Mouse (Mus musculus): ENCODE data around the gene Rhcg. TPM values are rescaled to one million over a fixed set of nuclear protein-coding genes. Genes with fewer than 3 reads are reported as not detected.

Gene Rhcg
- polyA plus RNA-seq, 1 experiment from 2014 or later = not detected

- no peaks in the 10 kb centered on the region for H3K36me3 ChIP-seq (ENCODE audit: insufficient read depth)
- no peaks in the 10 kb centered on the region for H3K4me1 ChIP-seq (ENCODE audit: insufficient read depth)
- 78% methylated on average over 4 of the region's 4 CpGs for WGBS
- H3K4me3 ChIP-seq (ENCODE audit: low read depth, low read length) = no peak overlapping the region
- H3K9ac ChIP-seq = no peak overlapping the region
- no peaks in the 10 kb centered on the region for H3K9me3 ChIP-seq (ENCODE audit: low read depth, low read length)
- peaks cover 37% of the 10 kb centered on the region for H3K27me3 ChIP-seq (ENCODE audit: insufficient read depth, low read length)
- 0 out of 2 replicates have a peak, but pooled peaks have one; percentile 11 for TF ChIP-seq CTCF (IDR thresholded peaks at IDR 0.05; ENCODE audit: low read depth)
- no peak overlapping the region for H3K27ac ChIP-seq (ENCODE audit: low read depth)
- ATAC-seq (ENCODE audit: insufficient read depth) (no peak), DNase-seq (no peak)
- no peak overlapping the region for H3K4me2 ChIP-seq
Measured at GRCm38 (mm10) chr7:79619493-79619892, 2.0 kb upstream of the Rhcg start.

DNA sequence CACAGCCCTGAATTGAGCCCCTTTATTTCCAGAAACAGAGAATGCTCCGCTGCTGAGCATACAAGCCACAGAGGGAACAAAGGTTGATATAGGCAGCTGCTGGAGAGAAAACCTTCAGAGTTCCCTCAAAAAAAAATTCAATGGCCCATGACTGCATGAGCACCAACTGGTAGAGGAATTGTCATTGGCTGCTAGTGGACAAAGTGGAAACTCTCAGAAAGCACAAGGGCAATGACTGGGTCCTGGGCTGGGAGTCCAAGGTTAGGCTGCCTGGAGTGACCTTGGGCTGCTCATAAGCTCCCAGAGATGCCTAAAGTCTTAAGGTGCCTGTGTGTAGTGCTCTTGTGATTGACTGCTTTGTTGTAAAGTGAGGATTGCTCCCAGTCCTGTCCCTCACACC is 1.5 kb downstream of the Rhcg start:
- TF ChIP-seq CTCF (IDR thresholded peaks at IDR 0.05; ENCODE audit: low read depth) = no peak
- WGBS = 73% methylated on average over 1 of the region's 1 CpGs
- Histone ChIP-seq H3K27me3 (ENCODE audit: insufficient read depth, low read length) (peaks cover 41% of the 10 kb centered on the region), H3K9me3 (ENCODE audit: low read depth, low read length) (no peaks in the 10 kb centered on the region), H3K4me2 (no peak overlapping the region), H3K9ac (no peak overlapping the region), H3K27ac (ENCODE audit: low read depth) (no peak overlapping the region), H3K36me3 (ENCODE audit: insufficient read depth) (no peaks in the 10 kb centered on the region), H3K4me1 (ENCODE audit: insufficient read depth) (no peaks in the 10 kb centered on the region), H3K4me3 (ENCODE audit: low read depth, low read length) (no peak overlapping the region)
- DNase-seq (no peak), ATAC-seq (ENCODE audit: insufficient read depth) (no peak)

DNA sequence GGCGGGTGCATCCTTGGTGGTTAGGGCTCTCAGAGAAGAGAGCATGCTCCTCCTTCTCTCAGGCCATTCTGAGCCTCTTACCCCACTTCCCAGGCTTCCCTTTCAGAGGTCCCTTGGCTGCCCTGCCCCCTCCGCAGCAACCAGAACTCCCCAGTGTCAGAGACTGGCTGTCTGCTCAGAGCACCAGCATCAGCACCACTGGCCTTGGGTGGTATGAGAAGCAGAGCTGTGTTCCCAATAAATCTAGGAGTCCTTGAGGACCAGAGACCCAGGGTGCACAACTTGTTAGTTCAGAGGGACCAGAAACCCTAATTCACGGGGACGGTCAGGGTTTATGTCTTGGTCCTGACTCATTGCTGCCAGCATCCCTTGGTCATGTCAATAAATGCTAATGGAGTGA is 2.4 kb downstream of the Rhcg start:
- TF ChIP-seq CTCF (IDR thresholded peaks at IDR 0.05; ENCODE audit: low read depth) = no peak
- Histone ChIP-seq H3K27ac (ENCODE audit: low read depth) (no peak overlapping the region), H3K4me3 (ENCODE audit: low read depth, low read length) (no peak overlapping the region), H3K36me3 (ENCODE audit: insufficient read depth) (no peaks in the 10 kb centered on the region), H3K4me1 (ENCODE audit: insufficient read depth) (no peaks in the 10 kb centered on the region), H3K9me3 (ENCODE audit: low read depth, low read length) (no peaks in the 10 kb centered on the region), H3K27me3 (ENCODE audit: insufficient read depth, low read length) (peaks cover 41% of the 10 kb centered on the region), H3K4me2 (no peak overlapping the region), H3K9ac (no peak overlapping the region)
- 76% methylated on average over 4 of the region's 4 CpGs for WGBS
- DNase-seq (no peak), ATAC-seq (ENCODE audit: insufficient read depth) (no peak)

DNA sequence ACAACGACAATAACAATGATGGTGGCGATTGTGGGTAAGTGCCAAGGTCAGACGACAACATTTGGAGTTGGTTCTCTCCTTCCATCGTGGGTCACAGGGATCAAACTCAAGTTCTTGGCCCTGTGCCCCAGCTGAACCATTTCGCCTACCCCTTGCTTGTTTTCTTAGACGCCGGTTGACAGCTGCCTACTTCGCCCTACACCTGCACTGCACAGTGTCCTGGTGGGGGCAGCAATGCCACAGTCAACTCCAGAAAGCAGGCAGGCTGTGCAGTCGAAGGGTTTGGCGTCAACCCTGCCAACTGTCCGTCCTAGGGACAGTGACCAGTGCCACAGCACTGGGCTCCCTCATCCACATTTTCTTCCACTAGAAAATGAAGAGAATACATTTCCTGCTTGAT is 4.1 kb downstream of the Rhcg start:
- Histone ChIP-seq H3K4me2 (no peak overlapping the region), H3K9me3 (ENCODE audit: low read depth, low read length) (no peaks in the 10 kb centered on the region), H3K27me3 (ENCODE audit: insufficient read depth, low read length) (peaks cover 41% of the 10 kb centered on the region), H3K4me1 (ENCODE audit: insufficient read depth) (no peaks in the 10 kb centered on the region), H3K36me3 (ENCODE audit: insufficient read depth) (no peaks in the 10 kb centered on the region), H3K27ac (ENCODE audit: low read depth) (no peak overlapping the region), H3K4me3 (ENCODE audit: low read depth, low read length) (no peak overlapping the region), H3K9ac (no peak overlapping the region)
- TF ChIP-seq CTCF (IDR thresholded peaks at IDR 0.05; ENCODE audit: low read depth) = no peak
- DNase-seq = no peak
- 45% methylated on average over 11 of the region's 11 CpGs for WGBS
- ATAC-seq (ENCODE audit: insufficient read depth) = no peak

GRCm38 (mm10) chr7:79612783-79613182 is 4.7 kb downstream of the Rhcg start:
- Histone ChIP-seq H3K36me3 (ENCODE audit: insufficient read depth) (no peaks in the 10 kb centered on the region), H3K4me1 (ENCODE audit: insufficient read depth) (no peaks in the 10 kb centered on the region), H3K9me3 (ENCODE audit: low read depth, low read length) (no peaks in the 10 kb centered on the region), H3K4me2 (no peak overlapping the region), H3K27ac (ENCODE audit: low read depth) (no peak overlapping the region), H3K9ac (no peak overlapping the region), H3K4me3 (ENCODE audit: low read depth, low read length) (no peak overlapping the region), H3K27me3 (ENCODE audit: insufficient read depth, low read length) (peaks cover 40% of the 10 kb centered on the region)
- 11% methylated on average over 6 of the region's 6 CpGs for WGBS
- DNase-seq (peak; percentile 79), ATAC-seq (ENCODE audit: insufficient read depth) (no peak)
- TF ChIP-seq CTCF (IDR thresholded peaks at IDR 0.05; ENCODE audit: low read depth) = peak; percentile 74

DNA sequence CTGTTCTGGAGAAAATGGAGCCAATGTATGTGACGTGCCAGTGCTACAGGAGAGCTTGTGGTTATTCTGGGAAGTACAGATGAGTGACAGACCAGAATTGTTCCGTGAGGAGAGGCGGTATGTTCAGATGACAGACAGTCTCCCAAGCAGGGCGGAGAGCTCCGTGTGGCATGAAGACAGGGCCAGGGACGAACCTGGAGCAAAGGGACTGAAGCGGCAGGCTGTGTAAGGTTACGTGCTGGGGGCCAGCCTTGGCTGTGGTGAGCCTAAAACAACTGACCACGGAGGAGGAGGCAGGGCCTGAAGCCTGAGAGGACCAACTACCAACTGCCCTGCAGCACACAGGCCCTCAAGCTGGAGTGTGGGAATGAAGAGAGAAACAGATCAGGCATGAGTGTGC is 5.6 kb downstream of the Rhcg start:
- TF ChIP-seq CTCF (IDR thresholded peaks at IDR 0.05; ENCODE audit: low read depth) = no peak
- ATAC-seq (ENCODE audit: insufficient read depth) (no peak), DNase-seq (no peak)
- Histone ChIP-seq H3K4me1 (ENCODE audit: insufficient read depth) (0 out of 2 replicates have a peak, but pooled peaks cover 3% of the 10 kb centered on the region), H3K9ac (no peak overlapping the region), H3K27me3 (ENCODE audit: insufficient read depth, low read length) (peaks cover 38% of the 10 kb centered on the region), H3K4me3 (ENCODE audit: low read depth, low read length) (no peak overlapping the region), H3K27ac (ENCODE audit: low read depth) (no peak overlapping the region), H3K9me3 (ENCODE audit: low read depth, low read length) (no peaks in the 10 kb centered on the region), H3K4me2 (no peak overlapping the region), H3K36me3 (ENCODE audit: insufficient read depth) (no peaks in the 10 kb centered on the region)
- WGBS = 72% methylated on average over 9 of the region's 9 CpGs

DNA sequence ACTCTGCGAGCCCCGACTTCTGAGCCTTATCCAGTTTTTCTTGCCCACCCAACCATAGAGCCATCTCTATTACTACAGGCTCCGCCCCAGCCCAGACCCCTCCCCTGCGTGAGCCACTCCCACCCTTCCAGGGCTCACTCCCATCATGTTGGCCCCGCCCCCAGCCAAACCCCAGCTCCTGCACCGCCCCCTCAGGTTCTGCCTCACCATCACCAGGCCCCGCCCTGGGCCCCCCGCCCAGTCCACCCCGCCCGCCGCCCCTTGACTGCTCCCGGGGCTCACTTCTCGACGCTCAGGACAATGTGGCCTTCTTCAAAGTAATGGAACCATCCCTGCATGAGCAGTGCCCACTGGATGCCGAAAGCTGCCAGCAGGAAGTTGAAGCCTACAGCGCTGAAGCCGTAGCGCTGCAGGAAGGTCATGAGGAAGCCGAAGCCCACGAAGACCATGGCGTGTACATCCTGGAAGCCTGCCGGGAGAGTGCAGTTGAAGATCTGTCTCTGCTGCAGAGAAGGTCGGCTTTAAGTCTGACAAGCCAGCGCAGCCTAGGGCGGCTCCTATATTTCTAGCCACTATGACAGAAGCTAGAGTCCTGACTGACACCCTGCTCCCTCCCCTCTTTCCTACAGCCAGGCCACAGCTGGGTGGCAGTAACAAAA is 10.1 kb downstream of the Rhcg start:
- WGBS = 1% methylated on average over 25 of the region's 25 CpGs
- peaks cover 21% of the 10 kb centered on the region for H3K27me3 ChIP-seq (ENCODE audit: insufficient read depth, low read length)
- H3K4me1 ChIP-seq (ENCODE audit: insufficient read depth) = 0 out of 2 replicates have a peak, but pooled peaks cover 3% of the 10 kb centered on the region
- peak overlapping the region; percentile 62 for H3K4me2 ChIP-seq
- TF ChIP-seq CTCF (IDR thresholded peaks at IDR 0.05; ENCODE audit: low read depth) = no peak
- peak overlapping the region; percentile 29 for H3K4me3 ChIP-seq (ENCODE audit: low read depth, low read length)
- no peak overlapping the region for H3K9ac ChIP-seq
- DNase-seq (peak; percentile 53), ATAC-seq (ENCODE audit: insufficient read depth) (peak; percentile 78)
- H3K27ac ChIP-seq (ENCODE audit: low read depth) = no peak overlapping the region
- H3K9me3 ChIP-seq (ENCODE audit: low read depth, low read length) = no peaks in the 10 kb centered on the region
- H3K36me3 ChIP-seq (ENCODE audit: insufficient read depth) = no peaks in the 10 kb centered on the region

Data from lung, embryonic 14.5 days (tissue).